Mouse (Mus musculus): ENCODE data around the gene Rab3il1. TPM values are rescaled to one million over a fixed set of nuclear protein-coding genes. Genes with fewer than 3 reads are reported as not detected.

Rab3il1 gene
- total and polyA plus RNA-seq, 3 experiments = 0.04 TPM; not detected in 2

GRCm38 (mm10) chr19:10013913-10014312, 12.4 kb downstream of the Rab3il1 start:
- no peak overlapping the region for H3K4me2 ChIP-seq (ENCODE audit: insufficient read depth, low read depth, poor library complexity, severe bottlenecking)
- no peak for DNase-seq (ENCODE audit: extremely low read depth)
- in situ Hi-C loops (cut with MboI; ENCODE audit: low pct_ligation_motif_present, low pct_unique_long_range_greater_than_20kb, low sequenced_read_pairs) (no loop called here), dilution Hi-C loops (cut with MboI; ENCODE audit: extremely low pct_ligation_motif_present, extremely low pct_unique_long_range_greater_than_20kb, low sequenced_read_pairs) (no loop called here)
- no peak overlapping the region for H3K27ac ChIP-seq (ENCODE audit: insufficient read depth, low read depth)
- H3K9ac ChIP-seq (ENCODE audit: insufficient read depth, low read depth) = no peak overlapping the region
- no peaks in the 10 kb centered on the region for H3K79me2 ChIP-seq (replicated peaks; ENCODE audit: control insufficient read depth, extremely low read depth, insufficient read depth, poor library complexity, severe bottlenecking)
- H3K4me3 ChIP-seq (replicated peaks in 1 of 3; ENCODE audit: low read depth in 2 of 3, low read length in 2 of 3, poor library complexity in 1 of 3) = no peak overlapping the region
- peaks cover 45% of the 10 kb centered on the region for H3K27me3 ChIP-seq (replicated peaks)
- no peaks in the 10 kb centered on the region for H3K9me3 ChIP-seq (replicated peaks; ENCODE audit: low read length)
- H3K4me1 ChIP-seq (ENCODE audit: control insufficient read depth in 1 of 2, insufficient read depth in 2 of 2) = peaks cover 6 to 12% of the 10 kb centered on the region in 2 experiments
- no peak for TF ChIP-seq PAX5 (IDR thresholded peaks at IDR 0.05; ENCODE audit: low read length)
- H3K36me3 ChIP-seq (replicated peaks in 1 of 2; ENCODE audit: control insufficient read depth in 1 of 2, insufficient read depth in 1 of 2, low read length in 1 of 2) = no peaks in the 10 kb centered on the region

- Histone ChIP-seq H3K27me3 (replicated peaks) (peaks cover 48% of the 10 kb centered on the region), H3K79me2 (replicated peaks; ENCODE audit: control insufficient read depth, extremely low read depth, insufficient read depth, poor library complexity, severe bottlenecking) (no peaks in the 10 kb centered on the region), H3K27ac (ENCODE audit: insufficient read depth, low read depth) (no peak overlapping the region), H3K4me3 (replicated peaks in 1 of 3; ENCODE audit: low read depth in 2 of 3, low read length in 2 of 3, poor library complexity in 1 of 3) (no peak overlapping the region), H3K9me3 (replicated peaks; ENCODE audit: low read length) (no peaks in the 10 kb centered on the region), H3K36me3 (replicated peaks in 1 of 2; ENCODE audit: control insufficient read depth in 1 of 2, insufficient read depth in 1 of 2, low read length in 1 of 2) (no peaks in the 10 kb centered on the region), H3K4me1 (ENCODE audit: control insufficient read depth in 1 of 2, insufficient read depth in 2 of 2) (peaks cover 6 to 12% of the 10 kb centered on the region in 2 experiments), H3K4me2 (ENCODE audit: insufficient read depth, low read depth, poor library complexity, severe bottlenecking) (no peak overlapping the region), H3K9ac (ENCODE audit: insufficient read depth, low read depth) (no peak overlapping the region)
- dilution Hi-C loops (cut with MboI; ENCODE audit: extremely low pct_ligation_motif_present, extremely low pct_unique_long_range_greater_than_20kb, low sequenced_read_pairs) = no loop called here
- DNase-seq (ENCODE audit: extremely low read depth) = no peak
- in situ Hi-C loops (cut with MboI; ENCODE audit: low pct_ligation_motif_present, low pct_unique_long_range_greater_than_20kb, low sequenced_read_pairs) = no loop called here
- TF ChIP-seq JUND (conservative IDR thresholded peaks at IDR 0.05; ENCODE audit: low read depth, low read length) (no peak), ETS1 (conservative IDR thresholded peaks at IDR 0.05; ENCODE audit: low read depth, low read length) (no peak), BHLHE40 (IDR thresholded peaks at IDR 0.05; ENCODE audit: low read depth, low read length) (no peak), ZNF384 (IDR thresholded peaks at IDR 0.05; ENCODE audit: low read depth, low read length) (no peak), JUN (IDR thresholded peaks at IDR 0.05; ENCODE audit: insufficient read depth, low read depth, low read length) (no peak), RAD21 (IDR thresholded peaks at IDR 0.05; ENCODE audit: low read depth, low read length) (no peak), USF1 (IDR thresholded peaks at IDR 0.05; ENCODE audit: low read depth, low read length) (no peak), KAT2A (IDR thresholded peaks at IDR 0.05; ENCODE audit: insufficient replicate concordance, low read length) (no peak), PAX5 (IDR thresholded peaks at IDR 0.05; ENCODE audit: low read length) (no peak), MAX (IDR thresholded peaks at IDR 0.05; ENCODE audit: low read length) (no peak), MAFK (IDR thresholded peaks at IDR 0.05; ENCODE audit: insufficient replicate concordance, low read length) (no peak), MXI1 (IDR thresholded peaks at IDR 0.05; ENCODE audit: low read depth, low read length) (no peak), USF2 (conservative IDR thresholded peaks at IDR 0.05; ENCODE audit: low read depth, low read length) (no peak), IRF4 (IDR thresholded peaks at IDR 0.05; ENCODE audit: low read depth, low read length) (no peak), CHD1 (IDR thresholded peaks at IDR 0.05; ENCODE audit: low read depth, low read length) (no peak)
Observed at GRCm38 (mm10) chr19:10014824-10015223, 13.4 kb downstream of the Rab3il1 start.
